Mouse (Mus musculus): ENCODE measurements around the gene 2700097O09Rik.

GRCm38 (mm10) chr12:55056703-55057102 is 23.2 kb downstream of the 2700097O09Rik start:
- TF ChIP-seq CTCF (IDR thresholded peaks at IDR 0.05) (no peak), EP300 (IDR thresholded peaks at IDR 0.05) (no peak)

Measured in lung, postnatal 0 days (tissue).